In the genomic region with DNA sequence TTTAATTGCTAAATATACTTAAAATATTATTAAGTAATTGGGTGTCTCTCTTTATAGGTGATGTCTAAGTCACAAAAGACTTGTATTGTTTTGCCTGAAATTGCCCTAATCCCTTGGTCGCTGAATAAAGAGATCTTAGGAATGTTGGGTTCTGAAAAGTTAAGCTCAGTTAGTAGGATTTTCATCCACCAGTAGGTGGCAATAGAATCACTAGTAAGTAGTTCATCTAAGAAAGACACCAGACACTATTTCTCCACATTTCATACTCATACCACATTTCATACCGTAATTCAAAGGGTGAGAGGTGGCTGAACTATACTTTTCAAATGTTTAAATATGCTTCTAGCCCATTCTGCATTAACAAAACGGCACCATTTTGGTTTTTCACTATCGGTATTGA, we compare ENCODE assay signal across 10 mouse cellular contexts. TPM values are rescaled to one million over a fixed set of nuclear protein-coding genes. Genes with fewer than 3 reads are reported as not detected.
A peak's percentile ranks its signal among the peaks of the same experiment; 100 is the strongest.
DNase-seq lines count a peak whose midpoint lies in the region; ATAC-seq and TF ChIP-seq lines count a peak whose summit lies in the region.
"Had no signal": no experiment of that assay in that cellular context is flagged by ENCODE, and none has a peak within 500 bp of the region (broad histone marks: within the 10 kb centered on the region; RNA-seq: fewer than 3 reads in every experiment).

No protein-coding gene starts in this region.

- WGBS in embryonic facial prominence, embryonic 11.5 days: 41% methylated on average over 4 of the region's 4 CpGs
- 60% methylated on average over 4 of the region's 4 CpGs for WGBS in embryonic facial prominence, embryonic 10.5 days
- 48% methylated on average over 4 of the region's 4 CpGs for WGBS in midbrain, embryonic 12.5 days

- intact Hi-C loops in left cerebral cortex, adult 2 months (cut with DNase I): loop anchor here (1.0 to 10.0 kb wide), 2 partner anchors 111 to 318 kb away; no protein-coding TSS in a partner anchor
- intact Hi-C loops in left cerebral cortex, postnatal 4 days (cut with DNase I): loop anchor here (5.0 kb wide), 1 partner anchor 319 kb away; no protein-coding TSS in a partner anchor

- no peaks in the 10 kb centered on the region for H3K4me1 ChIP-seq in embryonic facial prominence, embryonic 11.5 days (ENCODE audit: control insufficient read depth, insufficient read depth, low read length)
- H3K4me1 ChIP-seq in embryonic facial prominence, embryonic 10.5 days: no peaks in the 10 kb centered on the region
- no peaks in the 10 kb centered on the region for H3K4me1 ChIP-seq in midbrain, embryonic 12.5 days
- H3K4me1 ChIP-seq: liver, embryonic 13.5 days had no signal

- H3K36me3 ChIP-seq in embryonic facial prominence, embryonic 11.5 days (replicated peaks; ENCODE audit: control insufficient read depth, insufficient read depth, low read depth, low read length): no peaks in the 10 kb centered on the region
- no peaks in the 10 kb centered on the region for H3K36me3 ChIP-seq in embryonic facial prominence, embryonic 10.5 days (replicated peaks)
- no peaks in the 10 kb centered on the region for H3K36me3 ChIP-seq in midbrain, embryonic 12.5 days
- H3K36me3 ChIP-seq: liver, embryonic 13.5 days had no signal

- H3K4me3 ChIP-seq in embryonic facial prominence, embryonic 11.5 days (ENCODE audit: low read depth, low read length): no peak overlapping the region
- no peak overlapping the region for H3K4me3 ChIP-seq in embryonic facial prominence, embryonic 10.5 days
- H3K4me3 ChIP-seq in left cerebral cortex, adult 2 months: no peak overlapping the region
- no peak overlapping the region for H3K4me3 ChIP-seq in midbrain, embryonic 12.5 days
- H3K4me3 ChIP-seq: liver, embryonic 13.5 days had no signal

- peak; percentile 69 for TF ChIP-seq CTCF in left cerebral cortex, adult 2 months (IDR thresholded peaks at IDR 0.05)

- H3K27ac ChIP-seq in embryonic facial prominence, embryonic 11.5 days (replicated peaks; ENCODE audit: low read depth, low read length): no peak overlapping the region
- H3K27ac ChIP-seq in embryonic facial prominence, embryonic 10.5 days (replicated peaks): no peak overlapping the region
- no peak overlapping the region for H3K27ac ChIP-seq in left cerebral cortex, adult 2 months
- H3K27ac ChIP-seq in midbrain, embryonic 12.5 days (replicated peaks): no peak overlapping the region
- H3K27ac ChIP-seq: liver, embryonic 13.5 days had no signal

- no peak for ATAC-seq in embryonic facial prominence, embryonic 11.5 days (replicated peaks; ENCODE audit: insufficient number of reproducible peaks, low FRiP score, low TSS enrichment, low read depth)
- ATAC-seq in midbrain, embryonic 12.5 days (ENCODE audit: low FRiP score, low read depth): peak; percentile 59; the same call in 1 of the 2 replicates
- no peak for ATAC-seq in erythroblast, adult 5-6 weeks (replicated peaks; ENCODE audit: low FRiP score, poor library complexity, severe bottlenecking)

- no peaks in the 10 kb centered on the region for H3K27me3 ChIP-seq in embryonic facial prominence, embryonic 11.5 days (ENCODE audit: control insufficient read depth, insufficient read depth, low read length)
- no peaks in the 10 kb centered on the region for H3K27me3 ChIP-seq in embryonic facial prominence, embryonic 10.5 days (replicated peaks; ENCODE audit: low read depth, poor library complexity, severe bottlenecking)
- no peaks in the 10 kb centered on the region for H3K27me3 ChIP-seq in midbrain, embryonic 12.5 days
- H3K27me3 ChIP-seq: liver, embryonic 13.5 days had no signal

- H3K9me3 ChIP-seq in embryonic facial prominence, embryonic 11.5 days (replicated peaks; ENCODE audit: control insufficient read depth, low read length): no peaks in the 10 kb centered on the region
- H3K9me3 ChIP-seq in embryonic facial prominence, embryonic 10.5 days: no peaks in the 10 kb centered on the region
- no peaks in the 10 kb centered on the region for H3K9me3 ChIP-seq in midbrain, embryonic 12.5 days
- H3K9me3 ChIP-seq: liver, embryonic 13.5 days had no signal

- DNase-seq in embryonic facial prominence, embryonic 11.5 days (ENCODE audit: low spot score): peak; percentile 70
- no peak for DNase-seq in embryonic facial prominence, embryonic 10.5 days (ENCODE audit: low spot score)
- DNase-seq in left cerebral cortex, adult 2 months (ENCODE audit: extremely low spot score in 1 of 2, low spot score in 2 of 2): no peak
- DNase-seq in left cerebral cortex, postnatal 4 days: no peak
- peak; percentile 29 for DNase-seq in R1 (ENCODE audit: low read depth, low spot score)
- DNase-seq in natural killer cell, adult 2 months (ENCODE audit: low spot score in 2 of 2): no peak
- DNase-seq: liver, embryonic 13.5 days; right cerebral cortex, postnatal 4 days had no signal

- no peak overlapping the region for H3K4me2 ChIP-seq in embryonic facial prominence, embryonic 11.5 days (ENCODE audit: low read depth, low read length)
- H3K4me2 ChIP-seq in midbrain, embryonic 12.5 days (replicated peaks): no peak overlapping the region
- H3K4me2 ChIP-seq: liver, embryonic 13.5 days had no signal

- H3K9ac ChIP-seq in embryonic facial prominence, embryonic 11.5 days (replicated peaks; ENCODE audit: low read length): no peak overlapping the region
- no peak overlapping the region for H3K9ac ChIP-seq in midbrain, embryonic 12.5 days (replicated peaks)
- H3K9ac ChIP-seq: liver, embryonic 13.5 days had no signal

RNA-seq across cellular contexts. Expression of a gene that starts 57.8 kb away (rescaled TPM):
- polyA plus RNA-seq in embryonic facial prominence, embryonic 11.5 days (2014; fragmentation: Nextera tagmentation; extraction: Ambion mirVana): 0.08 TPM in 2 replicates
- 0.06 TPM in 1 of 2 replicates, not detected in the other for polyA plus RNA-seq in embryonic facial prominence, embryonic 10.5 days (2016; fragmentation: Nextera tagmentation; extraction: Ambion mirVana)
- under 1 TPM; 0.11 to 0.12 TPM for total RNA-seq in left cerebral cortex, adult 2 months (2021)
- under 1 TPM in 1 of 2 experiments, not detected in 1; 0.18 TPM for total RNA-seq in left cerebral cortex, postnatal 4 days (2021)
- not detected in 2 replicates for polyA plus RNA-seq in midbrain, embryonic 12.5 days (2016; fragmentation: Nextera tagmentation; extraction: Ambion mirVana)
- total RNA-seq in erythroblast, adult 5-6 weeks (2015; ENCODE audit: low replicate concordance): not detected in 2 replicates
- total RNA-seq in erythroblast, adult 5-6 weeks (2017; ENCODE audit: low replicate concordance): not detected in 2 replicates
- polyA plus RNA-seq: liver, embryonic 13.5 days had no signal

Comparison
In these comparisons a context has a peak if more than half of its experiments do, and no peak if none do; other contexts are left out.
1. DNase-seq: peak in embryonic facial prominence, embryonic 11.5 days (single experiment) and R1 (single experiment); none in embryonic facial prominence, embryonic 10.5 days (single experiment), left cerebral cortex, adult 2 months (0 of 2), left cerebral cortex, postnatal 4 days (single experiment) and natural killer cell, adult 2 months (0 of 2).